Mouse (Mus musculus) spleen, adult 2 months (tissue): Measurements from ENCODE around the gene Copa.

ENCODE experiments used
- CTCF ChIP-seq: fragments of 200-500 bp; IDR thresholded peaks from 2 replicates; pipeline ENCODE4 v1.5.1; 2011; ENCODE audit warnings: mild to moderate bottlenecking, inconsistent platforms; ENCODE audit not compliant: insufficient read depth, insufficient read length, insufficient replicate concordance; ENCODE audit errors: extremely low read depth
- POLR2A ChIP-seq: fragments of 200-500 bp; IDR thresholded peaks from 2 replicates; pipeline ENCODE4 v1.6.1; 2011; ENCODE audit warnings: low read depth, low read length, inconsistent platforms

GRCm38 (mm10) chr1:172046938-172047337 is 35.4 kb upstream of the Copa start:
- TF ChIP-seq CTCF (peak; percentile 86; the same call in 1 of the 2 replicates), POLR2A (no peak)
